Mouse (Mus musculus) ES-E14 (cell line): ENCODE measurements around the gene Rsf1. TPM values are rescaled to one million over a fixed set of nuclear protein-coding genes. Genes with fewer than 3 reads are reported as not detected.

ENCODE experiments used
- DNase-seq: peaks from one replicate; pipeline ENCODE4 v3.0.0-alpha.2; 2013; ENCODE audit warnings: low read depth, low spot score
- H3K27ac ChIP-seq: 2 replicates; pipeline ENCODE4 v1.5.1; 2012; ENCODE audit warnings: low read depth, mild to moderate bottlenecking, low read length, moderate library complexity, mixed read lengths; ENCODE audit not compliant: poor library complexity, insufficient read depth, severe bottlenecking
- H3K36me3 ChIP-seq: 2 replicates; pipeline ENCODE4 v1.6.1; 2012; ENCODE audit warnings: mild to moderate bottlenecking, low read length, moderate library complexity, mixed read lengths; ENCODE audit not compliant: control insufficient read depth, poor library complexity, insufficient read depth, severe bottlenecking
- H3K4me1 ChIP-seq, 2 experiments: fragments of 150-350 bp in 1 of 2; sonication (generic) in 1 of 2; 2 replicates each; pipeline ENCODE4 v1.6.1; 2012; ENCODE audit warnings: low read length in 2 of 2, mild to moderate bottlenecking in 1 of 2, mixed read lengths in 1 of 2; ENCODE audit not compliant: control insufficient read depth in 2 of 2, insufficient read depth in 2 of 2, poor library complexity in 1 of 2
- H3K4me3 ChIP-seq, 2 experiments: fragments of 150-350 bp in 1 of 2; sonication (generic) in 1 of 2; 2 replicates each; pipeline ENCODE4 v1.5.1; 2012; ENCODE audit warnings: low read length in 2 of 2, low read depth in 1 of 2, mild to moderate bottlenecking in 1 of 2, mixed read lengths in 1 of 2; ENCODE audit not compliant: insufficient read depth in 1 of 2, poor library complexity in 1 of 2, severe bottlenecking in 1 of 2
- H3K9ac ChIP-seq: 2 replicates; pipeline ENCODE4 v1.6.1; 2012; ENCODE audit warnings: low read depth, mild to moderate bottlenecking, low read length, mixed read lengths; ENCODE audit not compliant: poor library complexity, insufficient read depth, severe bottlenecking
- H3K9me3 ChIP-seq: fragments of 150-350 bp; sonication (generic); 2 replicates; pipeline ENCODE4 v1.6.1; 2012; ENCODE audit warnings: low read depth, mild to moderate bottlenecking, low read length; ENCODE audit not compliant: control insufficient read depth, insufficient read depth
- CHD2 ChIP-seq: IDR thresholded peaks from 2 replicates; pipeline ENCODE4 v1.6.1; 2014; ENCODE audit warnings: mild to moderate bottlenecking, low read depth, low read length, inconsistent platforms
- HCFC1 ChIP-seq: IDR thresholded peaks from 2 replicates; pipeline ENCODE4 v1.6.1; 2012; ENCODE audit warnings: low read length, inconsistent platforms, borderline replicate concordance; ENCODE audit not compliant: insufficient read depth
- MAFK ChIP-seq: IDR thresholded peaks from 2 replicates; pipeline ENCODE4 v1.6.1; 2014; ENCODE audit warnings: mild to moderate bottlenecking, low read depth, low read length, inconsistent platforms; ENCODE audit not compliant: insufficient read depth
- ZC3H11A ChIP-seq: IDR thresholded peaks from 2 replicates; pipeline ENCODE4 v1.6.1; 2012; ENCODE audit warnings: low read depth, mild to moderate bottlenecking, inconsistent platforms, low read length, borderline replicate concordance
- ZNF384 ChIP-seq: IDR thresholded peaks from 2 replicates; pipeline ENCODE4 v1.6.1; 2012; ENCODE audit warnings: low read depth, low read length, inconsistent platforms
- in situ Hi-C, 2 experiments: fragments of 600-800 bp; cut with MboI; formaldehyde crosslinking; loops; one replicate each; pipeline ENCODE4 v1.15.1; 2025; ENCODE audit warnings: low sequenced_read_pairs in 2 of 2, inconsistent platforms in 1 of 2; ENCODE audit not compliant: unreplicated experiment in 2 of 2
- total RNA-seq: library from RNA; depleted of rRNA; stranded (reverse); fragments of 300-350 nt; gene quantifications from 2 replicates; pipeline ENCODE4 v1.2.3, GENCODE M21; 2012; rRNA removed

Rsf1 gene
- 27.0 and 31.1 TPM in 2 replicates for total RNA-seq

DNA sequence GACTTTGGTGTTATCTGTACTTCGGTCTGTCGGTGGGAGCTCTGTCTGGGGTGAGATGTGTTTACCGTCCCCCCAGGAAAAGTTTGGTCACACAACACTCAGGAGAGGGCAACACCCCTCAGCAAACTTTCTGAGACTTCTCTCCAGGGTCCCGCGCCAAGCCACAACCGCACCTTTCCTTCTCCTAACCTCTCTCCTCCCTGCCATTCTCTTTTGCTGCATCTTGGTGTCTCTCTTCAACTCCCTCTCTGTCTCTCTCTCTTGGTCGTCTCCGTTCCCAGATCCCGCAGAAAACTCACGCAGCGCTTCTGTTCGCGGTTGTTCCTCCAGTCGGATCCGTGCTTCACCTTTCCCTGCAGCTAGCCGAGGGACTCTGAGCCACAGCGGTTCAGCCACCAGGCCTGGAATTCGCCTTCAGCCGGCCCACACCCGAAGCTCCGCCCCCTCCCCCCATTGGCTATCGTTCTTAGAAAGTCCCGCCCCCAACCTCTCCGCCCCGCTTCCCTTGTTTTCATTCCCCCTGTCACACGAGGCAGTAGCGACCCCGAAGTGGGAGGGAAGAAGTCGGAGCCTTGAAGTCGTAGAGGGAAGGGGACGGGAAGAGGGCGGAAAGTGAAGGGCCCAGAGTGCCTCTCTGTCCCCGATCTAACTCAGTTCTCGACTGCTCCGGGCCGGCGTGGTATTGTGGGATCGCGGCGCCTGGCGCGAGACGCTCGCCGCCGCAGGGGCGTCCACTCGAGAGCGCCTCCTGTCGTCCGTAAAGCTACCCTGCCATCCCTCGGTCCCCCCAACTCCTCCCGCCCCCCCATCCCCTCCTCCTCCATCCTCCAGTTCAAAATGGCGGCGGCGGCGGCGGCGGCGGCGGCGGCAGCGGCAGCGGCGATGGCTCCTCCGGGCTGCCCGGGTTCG lies at the start of gene Rsf1, which contains the start of gene Aamdc:
Gene Rsf1, plus strand, starts transcription at position 823 of the 909 bp plus-strand sequence.
Gene Aamdc, minus strand, starts transcription at position 431 of the 909 bp plus-strand sequence.
- Histone ChIP-seq H3K36me3 (no peaks in the 10 kb centered on the region), H3K9ac (peak within 1 kb of the TSS; percentile 99), H3K4me1 (peaks cover 2 to 8% of the 10 kb centered on the region in 2 experiments; a peak in 2 of 4 replicates), H3K9me3 (no peaks in the 10 kb centered on the region), H3K27ac (peak within 1 kb of the TSS; percentile 95), H3K4me3 (peak within 1 kb of the TSS; percentile 95 to 99)
- DNase-seq: peak; percentile 97
- in situ Hi-C loops: no loop called here
- no peak for TF ChIP-seq ZC3H11A
- TF ChIP-seq HCFC1: peak; percentile 71; the same call in 1 of the 2 replicates

DNA sequence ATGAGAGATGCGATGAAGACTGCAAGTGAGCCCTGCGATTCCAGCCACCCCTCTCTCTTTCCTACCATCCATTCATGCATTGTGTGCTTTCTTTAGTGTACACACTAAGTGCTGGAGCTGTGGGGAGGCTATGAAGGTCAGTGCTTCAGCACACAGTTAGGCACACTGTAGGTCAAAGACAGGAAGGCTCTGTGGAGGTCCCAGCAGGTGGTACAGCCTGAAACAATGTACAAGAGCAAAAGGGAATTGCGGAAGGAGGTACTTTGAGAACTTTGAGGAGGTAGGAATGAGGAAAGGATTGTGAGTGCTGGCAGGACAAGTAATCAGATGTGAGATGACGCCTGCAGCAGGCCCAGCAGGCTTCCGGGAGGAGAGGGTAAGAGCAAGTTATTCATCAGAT lies 44.2 kb upstream of the Rsf1 start:
- no peak overlapping the region; the same call in 1 of the 2 replicates for H3K27ac ChIP-seq
- H3K36me3 ChIP-seq: peaks cover 32% of the 10 kb centered on the region
- peak; percentile 51 for DNase-seq
- TF ChIP-seq CHD2: no peak
- TF ChIP-seq HCFC1: no peak
- no peak for TF ChIP-seq ZC3H11A
- TF ChIP-seq MAFK: no peak
- TF ChIP-seq ZNF384: no peak
- no peak overlapping the region for H3K4me3 ChIP-seq
- in situ Hi-C loops: no loop called here
- H3K9me3 ChIP-seq: no peaks in the 10 kb centered on the region
- no peak overlapping the region for H3K9ac ChIP-seq
- no peaks in the 10 kb centered on the region for H3K4me1 ChIP-seq

DNA sequence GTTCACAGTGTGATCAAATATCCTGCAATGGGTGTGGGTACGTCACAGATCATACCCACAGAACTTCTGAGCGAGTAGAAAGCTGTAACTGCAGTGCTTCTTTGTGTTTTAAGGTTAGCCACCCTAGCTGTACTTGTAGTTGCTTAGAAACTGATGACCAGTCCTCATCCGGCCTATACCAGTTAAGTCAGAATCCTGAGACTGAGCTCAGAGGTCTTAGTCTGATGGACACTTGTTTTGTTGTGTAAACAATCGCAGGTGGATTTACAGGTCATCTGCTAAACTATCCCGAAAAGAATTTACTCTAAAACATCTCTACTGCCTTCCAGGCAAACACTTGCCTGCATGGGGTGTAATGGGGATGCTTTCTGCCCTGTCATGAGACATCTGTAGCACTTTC lies 43.1 kb upstream of the Rsf1 start:
- Histone ChIP-seq H3K27ac (peak overlapping the region; percentile 44; the same call in 1 of the 2 replicates), H3K9ac (no peak overlapping the region), H3K36me3 (peaks cover 32% of the 10 kb centered on the region), H3K4me1 (no peaks in the 10 kb centered on the region), H3K9me3 (no peaks in the 10 kb centered on the region), H3K4me3 (no peak overlapping the region)
- in situ Hi-C loops: no loop called here
- TF ChIP-seq CHD2 (no peak), ZC3H11A (no peak), MAFK (no peak), ZNF384 (no peak)
- no peak for DNase-seq

DNA sequence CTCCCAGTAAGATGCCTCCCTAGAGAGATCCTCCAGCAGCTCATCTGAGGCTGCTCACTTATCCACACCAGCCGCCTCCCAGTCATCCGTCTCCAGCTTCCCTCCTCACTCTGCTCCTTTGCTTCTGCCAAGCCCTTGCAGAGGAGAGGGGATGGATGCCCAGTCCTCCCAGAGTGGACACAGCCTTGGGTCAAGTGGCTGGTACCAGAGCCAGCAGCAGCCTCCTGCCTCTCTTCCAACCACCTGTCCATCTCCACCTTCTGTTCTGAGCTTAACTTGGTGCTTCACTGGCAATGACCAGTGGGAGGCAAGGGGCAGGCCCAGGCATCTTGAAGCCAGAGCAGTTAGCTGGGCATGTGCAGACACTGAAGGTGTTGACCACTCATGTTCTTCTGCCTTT lies 33.2 kb upstream of the Rsf1 start:
- Histone ChIP-seq H3K4me3 (no peak overlapping the region), H3K27ac (no peak overlapping the region), H3K4me1 (no peaks in the 10 kb centered on the region), H3K36me3 (peaks cover 2% of the 10 kb centered on the region; the same call in 1 of the 2 replicates), H3K9ac (no peak overlapping the region), H3K9me3 (no peaks in the 10 kb centered on the region)
- TF ChIP-seq ZC3H11A (no peak), CHD2 (no peak), HCFC1 (no peak), MAFK (no peak), ZNF384 (no peak)
- no peak for DNase-seq
- in situ Hi-C loops: no loop called here

DNA sequence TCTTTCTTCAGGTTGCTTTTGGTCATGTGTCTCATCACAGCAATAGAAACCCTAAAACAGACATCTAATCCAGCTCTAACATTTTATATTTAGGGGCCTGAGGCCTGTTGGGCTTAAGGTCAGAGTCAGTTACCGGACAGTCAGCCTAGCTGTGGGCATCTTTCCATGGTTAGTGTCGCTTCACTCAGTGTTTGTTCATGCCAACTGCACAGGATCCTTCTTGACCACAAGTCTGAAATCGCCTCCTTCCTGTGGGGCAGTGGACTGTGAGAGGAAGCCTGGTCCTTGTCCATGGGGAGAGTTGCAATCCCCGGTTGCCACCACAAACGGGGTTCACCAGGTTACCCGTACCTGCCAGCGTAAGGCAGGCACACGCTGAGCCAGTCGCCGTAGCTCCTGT lies 30.4 kb upstream of the Rsf1 start:
- Histone ChIP-seq H3K4me1 (no peaks in the 10 kb centered on the region), H3K36me3 (no peaks in the 10 kb centered on the region), H3K27ac (no peak overlapping the region), H3K9me3 (no peaks in the 10 kb centered on the region), H3K9ac (no peak overlapping the region), H3K4me3 (no peak overlapping the region)
- no peak for DNase-seq
- TF ChIP-seq MAFK: no peak
- no peak for TF ChIP-seq ZNF384
- TF ChIP-seq CHD2: no peak
- TF ChIP-seq ZC3H11A: no peak
- no peak for TF ChIP-seq HCFC1
- in situ Hi-C loops: no loop called here
